Mouse (Mus musculus): ENCODE results near the gene Pigf. TPM values are rescaled to one million over a fixed set of nuclear protein-coding genes. Genes with fewer than 3 reads are reported as not detected.

Pigf gene
- polyA plus RNA-seq, 1 experiment from 2014 or later = 31.1 TPM

DNA sequence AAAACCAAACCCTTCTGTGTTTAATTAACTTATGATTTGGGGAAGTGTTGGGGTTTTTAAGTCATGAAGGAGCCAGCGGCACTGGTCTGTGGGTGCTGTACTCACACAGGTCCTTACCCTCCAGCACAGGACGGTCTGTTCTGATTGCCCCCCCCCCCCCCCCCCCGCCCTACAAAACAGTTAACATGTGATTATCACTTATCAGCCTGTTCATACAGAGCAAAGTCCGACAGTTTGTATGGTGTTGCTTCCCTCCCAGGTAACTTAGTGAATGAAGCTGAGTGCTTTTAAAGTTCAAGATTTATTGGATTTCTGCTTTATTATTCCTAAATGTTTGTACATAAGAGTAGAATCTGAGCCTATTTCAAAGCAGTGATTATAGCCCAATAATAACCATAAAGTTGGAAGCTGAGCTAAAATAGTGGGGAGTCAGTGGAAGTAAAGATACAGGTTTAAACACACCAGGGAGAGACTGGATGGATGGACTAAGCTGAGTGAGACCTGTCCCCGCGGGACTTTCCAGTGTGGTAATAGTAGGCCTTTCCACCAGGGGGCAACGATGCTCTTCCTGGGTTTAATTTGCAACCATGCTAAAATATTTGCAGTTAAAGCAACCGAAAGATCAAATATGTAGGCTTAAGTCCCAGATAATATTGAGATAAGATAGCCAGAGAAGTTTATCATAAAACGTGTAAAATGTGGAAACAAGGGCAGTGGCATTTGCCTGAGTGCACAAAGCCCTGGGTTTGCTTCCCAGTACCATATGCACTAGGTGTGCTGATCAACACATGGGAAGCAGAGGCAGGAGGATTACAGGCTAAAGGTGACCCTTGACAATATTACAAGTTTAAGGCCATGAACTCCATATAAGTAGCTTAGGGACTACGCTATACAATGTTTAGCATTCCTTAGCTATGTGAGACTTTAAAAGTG lies 11.2 kb upstream of the Pigf start:
- no peaks in the 10 kb centered on the region for H3K4me1 ChIP-seq (ENCODE audit: insufficient read depth)
- H3K9me3 ChIP-seq (ENCODE audit: low read depth, low read length) = no peaks in the 10 kb centered on the region
- ATAC-seq (ENCODE audit: insufficient read depth) = no peak
- H3K4me2 ChIP-seq = no peak overlapping the region
- H3K4me3 ChIP-seq (ENCODE audit: low read depth, low read length) = no peak overlapping the region
- DNase-seq = peak; percentile 83
- H3K27ac ChIP-seq (ENCODE audit: low read depth) = no peak overlapping the region
- no peak overlapping the region for H3K9ac ChIP-seq
- H3K36me3 ChIP-seq (ENCODE audit: insufficient read depth) = peaks cover 22% of the 10 kb centered on the region
- 48% methylated on average over 10 of the region's 10 CpGs for WGBS
- no peaks in the 10 kb centered on the region for H3K27me3 ChIP-seq (ENCODE audit: insufficient read depth, low read length)
- TF ChIP-seq CTCF (IDR thresholded peaks at IDR 0.05; ENCODE audit: low read depth) = peak; percentile 80

DNA sequence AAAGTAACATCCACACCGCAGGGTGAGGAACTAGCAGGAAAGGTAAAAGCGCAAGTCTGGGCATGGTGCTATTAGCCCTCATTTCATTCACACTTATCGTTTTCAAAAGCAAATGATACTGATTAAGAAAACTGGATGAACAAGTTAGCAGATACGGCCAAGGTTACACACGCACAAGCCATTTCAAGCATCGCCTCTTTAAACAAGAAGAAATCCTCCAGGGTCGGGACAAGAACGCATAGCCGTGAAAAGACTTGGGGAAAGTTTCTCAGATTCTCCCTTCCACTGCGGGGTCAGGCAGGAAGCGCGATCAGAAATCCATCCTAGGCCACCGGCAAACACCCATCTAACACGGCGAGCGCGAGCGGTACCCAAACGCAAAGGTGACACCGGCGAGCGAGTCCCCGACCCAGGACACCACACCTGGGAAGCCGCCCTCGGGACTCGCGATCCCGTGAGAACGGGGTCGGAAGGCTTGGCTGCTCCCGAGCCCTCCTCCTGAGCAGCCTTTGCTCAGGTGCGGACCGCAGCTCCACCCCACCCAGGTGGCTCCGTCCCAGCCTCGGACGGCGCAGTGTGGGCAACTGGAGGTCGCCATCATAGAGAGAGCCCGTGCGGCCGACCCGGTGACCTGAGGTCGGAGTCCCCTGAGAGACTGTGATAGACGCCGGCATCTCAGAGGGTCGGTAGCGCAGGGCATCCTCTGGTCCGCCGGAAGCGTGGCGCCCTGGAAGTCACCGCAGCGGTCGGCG lies 539 bp downstream of the Pigf start:
- H3K27ac ChIP-seq (ENCODE audit: low read depth) = peak overlapping the region; percentile 24; the same call in 1 of the 2 replicates
- H3K4me3 ChIP-seq (ENCODE audit: low read depth, low read length) = peak overlapping the region; percentile 71
- peaks cover 5% of the 10 kb centered on the region; the same call in 1 of the 2 replicates for H3K4me1 ChIP-seq (ENCODE audit: insufficient read depth)
- no peak for TF ChIP-seq CTCF (IDR thresholded peaks at IDR 0.05; ENCODE audit: low read depth)
- H3K27me3 ChIP-seq (ENCODE audit: insufficient read depth, low read length) = no peaks in the 10 kb centered on the region
- under 1% methylated on average over 55 of the region's 55 CpGs for whole genome bisulfite sequencing
- H3K4me2 ChIP-seq = peak overlapping the region; percentile 90
- ATAC-seq (ENCODE audit: insufficient read depth) (peak; percentile 86), DNase-seq (peak; percentile 26)
- H3K36me3 ChIP-seq (ENCODE audit: insufficient read depth) = peaks cover 13% of the 10 kb centered on the region; the same call in 1 of the 2 replicates
- no peaks in the 10 kb centered on the region for H3K9me3 ChIP-seq (ENCODE audit: low read depth, low read length)
- H3K9ac ChIP-seq = peak overlapping the region; percentile 67

DNA sequence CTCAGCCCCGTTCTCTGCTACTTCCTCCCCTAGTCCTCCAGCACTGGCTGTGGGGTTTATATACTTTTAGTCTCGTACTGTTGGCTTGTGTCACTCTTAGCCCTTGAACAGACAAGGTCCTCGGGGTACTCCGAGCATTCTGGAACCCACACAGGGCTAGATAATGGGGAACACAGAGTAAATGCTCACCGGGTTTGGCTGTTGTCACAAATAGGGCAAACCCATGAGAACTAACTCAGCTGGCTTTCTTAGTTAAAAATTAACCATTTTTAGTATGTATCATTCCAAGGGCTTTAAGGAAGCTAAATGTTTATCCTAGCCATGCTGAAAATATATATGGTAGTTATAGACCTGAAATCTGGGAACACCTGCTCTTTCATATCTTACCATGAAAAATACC lies 5.5 kb downstream of the Pigf start:
- DNase-seq (no peak), ATAC-seq (ENCODE audit: insufficient read depth) (no peak)
- Histone ChIP-seq H3K27ac (ENCODE audit: low read depth) (no peak overlapping the region), H3K4me3 (ENCODE audit: low read depth, low read length) (no peak overlapping the region), H3K4me2 (no peak overlapping the region), H3K4me1 (ENCODE audit: insufficient read depth) (peaks cover 5% of the 10 kb centered on the region; the same call in 1 of the 2 replicates), H3K27me3 (ENCODE audit: insufficient read depth, low read length) (no peaks in the 10 kb centered on the region), H3K9me3 (ENCODE audit: low read depth, low read length) (no peaks in the 10 kb centered on the region), H3K36me3 (ENCODE audit: insufficient read depth) (peaks cover 30% of the 10 kb centered on the region; the same call in 1 of the 2 replicates), H3K9ac (no peak overlapping the region)
- 84% methylated on average over 5 of the region's 5 CpGs for WGBS
- TF ChIP-seq CTCF (IDR thresholded peaks at IDR 0.05; ENCODE audit: low read depth) = no peak

DNA sequence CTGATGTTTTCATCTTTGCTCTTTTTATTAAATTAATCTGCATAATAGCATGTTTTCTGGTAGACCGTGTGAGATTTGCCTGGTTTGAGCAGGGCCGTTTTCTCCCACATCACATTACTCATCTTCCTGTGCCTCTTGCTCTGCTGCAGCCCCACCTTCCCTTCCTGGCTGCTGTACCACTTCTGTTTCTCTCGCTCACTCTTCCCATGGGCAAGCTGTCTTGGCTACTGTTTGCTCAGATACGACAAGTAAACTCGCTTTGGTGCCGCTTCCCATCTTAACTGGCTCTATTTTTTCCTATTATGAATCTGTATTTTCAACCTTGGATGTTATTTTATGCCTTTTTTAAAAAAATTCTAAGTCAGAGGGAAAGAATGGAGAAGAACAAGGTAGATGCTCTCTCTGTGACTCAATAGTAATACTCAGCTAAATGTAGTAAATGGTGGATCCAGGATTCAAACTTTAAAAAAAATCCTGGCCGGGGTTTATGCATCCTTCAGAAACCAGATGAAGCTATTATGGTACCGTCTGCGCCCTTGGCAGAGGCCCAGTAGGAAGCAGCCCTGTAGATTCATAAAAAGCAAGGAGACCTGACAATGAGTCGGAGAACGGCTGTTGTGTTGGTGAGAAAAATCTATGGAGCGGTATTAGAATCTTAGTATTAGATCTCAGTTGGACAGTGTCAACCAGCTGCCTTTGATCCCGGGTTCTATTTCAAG lies 13.7 kb downstream of the Pigf start:
- H3K4me1 ChIP-seq (ENCODE audit: insufficient read depth) = no peaks in the 10 kb centered on the region
- ATAC-seq (ENCODE audit: insufficient read depth) (no peak), DNase-seq (no peak)
- H3K9ac ChIP-seq = no peak overlapping the region
- peaks cover 12% of the 10 kb centered on the region; the same call in 1 of the 2 replicates for H3K36me3 ChIP-seq (ENCODE audit: insufficient read depth)
- no peaks in the 10 kb centered on the region for H3K9me3 ChIP-seq (ENCODE audit: low read depth, low read length)
- H3K27ac ChIP-seq (ENCODE audit: low read depth) = no peak overlapping the region
- 85% methylated on average over 13 of the region's 13 CpGs for WGBS
- H3K4me3 ChIP-seq (ENCODE audit: low read depth, low read length) = no peak overlapping the region
- H3K4me2 ChIP-seq = no peak overlapping the region
- H3K27me3 ChIP-seq (ENCODE audit: insufficient read depth, low read length) = no peaks in the 10 kb centered on the region
- no peak for TF ChIP-seq CTCF (IDR thresholded peaks at IDR 0.05; ENCODE audit: low read depth)

DNA sequence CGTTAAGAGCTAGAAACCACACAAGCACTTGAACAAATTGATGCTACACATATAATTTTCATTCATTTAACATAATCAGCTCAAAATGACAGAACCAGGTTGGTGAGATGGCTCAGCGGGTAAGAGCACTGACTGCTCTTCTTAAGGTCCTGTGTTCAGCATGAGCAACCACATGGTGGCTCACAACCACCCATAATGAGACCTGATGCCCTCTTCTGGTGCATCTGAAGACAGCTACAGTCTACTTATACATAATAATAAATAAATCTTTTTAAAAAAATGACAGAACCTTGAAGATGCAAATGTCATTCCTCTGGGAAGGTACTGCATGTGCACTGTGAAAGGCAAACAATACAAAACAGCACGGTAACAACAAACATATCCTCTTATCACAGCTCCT lies 16.3 kb downstream of the Pigf start:
- 82% methylated on average over 3 of the region's 3 CpGs for WGBS
- Histone ChIP-seq H3K4me3 (ENCODE audit: low read depth, low read length) (no peak overlapping the region), H3K27ac (ENCODE audit: low read depth) (no peak overlapping the region), H3K4me1 (ENCODE audit: insufficient read depth) (no peaks in the 10 kb centered on the region), H3K36me3 (ENCODE audit: insufficient read depth) (peaks cover 10% of the 10 kb centered on the region; the same call in 1 of the 2 replicates), H3K9ac (no peak overlapping the region), H3K4me2 (no peak overlapping the region), H3K27me3 (ENCODE audit: insufficient read depth, low read length) (no peaks in the 10 kb centered on the region), H3K9me3 (ENCODE audit: low read depth, low read length) (no peaks in the 10 kb centered on the region)
- ATAC-seq (ENCODE audit: insufficient read depth) = no peak
- TF ChIP-seq CTCF (IDR thresholded peaks at IDR 0.05; ENCODE audit: low read depth) = peak; percentile 34
- no peak for DNase-seq

DNA sequence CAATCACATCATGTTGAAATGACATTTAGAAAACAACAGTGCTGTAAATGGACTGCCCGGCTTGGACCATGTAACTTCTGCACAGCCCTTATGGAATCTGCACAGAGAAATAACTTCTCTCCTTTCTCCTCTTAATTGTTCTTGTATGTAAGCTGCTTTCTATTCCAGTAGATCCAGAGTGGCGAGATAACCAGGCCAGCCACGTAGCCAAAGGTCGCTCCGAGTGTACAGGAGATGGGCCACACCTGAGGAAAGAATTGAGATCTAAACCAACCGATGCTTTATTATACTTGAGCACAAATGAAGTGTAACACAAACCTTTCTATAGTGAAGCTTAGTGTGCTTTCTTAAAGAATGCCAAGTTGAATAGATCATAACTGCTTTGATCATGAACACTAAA lies 27.9 kb downstream of the Pigf start:
- peaks cover 42% of the 10 kb centered on the region; the same call in 1 of the 2 replicates for H3K36me3 ChIP-seq (ENCODE audit: insufficient read depth)
- no peak overlapping the region for H3K4me2 ChIP-seq
- 88% methylated on average over 6 of the region's 6 CpGs for WGBS
- ATAC-seq (ENCODE audit: insufficient read depth) = no peak
- H3K9me3 ChIP-seq (ENCODE audit: low read depth, low read length) = no peaks in the 10 kb centered on the region
- H3K4me3 ChIP-seq (ENCODE audit: low read depth, low read length) = no peak overlapping the region
- TF ChIP-seq CTCF (IDR thresholded peaks at IDR 0.05; ENCODE audit: low read depth) = no peak
- H3K9ac ChIP-seq = no peak overlapping the region
- no peaks in the 10 kb centered on the region for H3K27me3 ChIP-seq (ENCODE audit: insufficient read depth, low read length)
- no peaks in the 10 kb centered on the region for H3K4me1 ChIP-seq (ENCODE audit: insufficient read depth)
- H3K27ac ChIP-seq (ENCODE audit: low read depth) = no peak overlapping the region
- DNase-seq = no peak
